Mouse (Mus musculus) embryonic facial prominence, embryonic 13.5 days (tissue): ENCODE measurements around the gene Ikzf1. TPM values are rescaled to one million over a fixed set of nuclear protein-coding genes. Genes with fewer than 3 reads are reported as not detected.

Source experiments
- ATAC-seq: fragments of 200-750 bp; cut with Nextera tagmentation; 2 replicates; pipeline ENCODE4 v1.8.0; 2017; ENCODE audit warnings: low read depth; ENCODE audit not compliant: insufficient number of reproducible peaks, insufficient read depth, low FRiP score, low TSS enrichment
- H3K27ac ChIP-seq: fragments of 300-500 bp; sonication (generic); 2 replicates; pipeline ENCODE4 v1.5.1; 2015; ENCODE audit warnings: moderate library complexity, mild to moderate bottlenecking, inconsistent platforms
- H3K27me3 ChIP-seq: fragments of 300-500 bp; sonication (generic); 2 replicates; pipeline ENCODE4 v1.6.1; 2015; ENCODE audit warnings: mild to moderate bottlenecking, inconsistent platforms
- H3K36me3 ChIP-seq: fragments of 300-500 bp; sonication (generic); 2 replicates; pipeline ENCODE4 v1.6.1; 2015; ENCODE audit warnings: mild to moderate bottlenecking, inconsistent platforms
- H3K4me1 ChIP-seq: fragments of 300-500 bp; sonication (generic); 2 replicates; pipeline ENCODE4 v1.6.1; 2015; ENCODE audit warnings: inconsistent platforms
- H3K4me2 ChIP-seq: fragments of 300-500 bp; sonication (generic); 2 replicates; pipeline ENCODE4 v1.6.1; 2015; ENCODE audit warnings: moderate library complexity, mild to moderate bottlenecking, inconsistent platforms
- H3K4me3 ChIP-seq: fragments of 300-500 bp; sonication (generic); 2 replicates; pipeline ENCODE4 v1.5.1; 2015; ENCODE audit warnings: mild to moderate bottlenecking, inconsistent platforms
- H3K9ac ChIP-seq: fragments of 300-500 bp; sonication (generic); 2 replicates; pipeline ENCODE4 v1.6.1; 2015; ENCODE audit warnings: mild to moderate bottlenecking, inconsistent platforms
- H3K9me3 ChIP-seq: fragments of 300-500 bp; sonication (generic); 2 replicates; pipeline ENCODE4 v1.6.1; 2016; ENCODE audit warnings: inconsistent platforms
- WGBS: fragments of 180-500 bp; shearing (Covaris S2); methylation state at CpG from one replicate; pipeline ENCODE4 v1.1.7; 2015; ENCODE audit warnings: mixed read lengths; 5-methylcytosine and 5-hydroxymethylcytosine counted together
- polyA plus RNA-seq: library from polyadenylated mRNA; unstranded; fragments of >200 nt; fragmentation: Nextera tagmentation; extraction: Ambion mirVana; gene quantifications from 2 replicates; pipeline ENCODE4 v1.2.1, GENCODE M21; 2015

Gene Ikzf1
- polyA plus RNA-seq, 1 experiment from 2014 or later = 1.8 TPM

DNA sequence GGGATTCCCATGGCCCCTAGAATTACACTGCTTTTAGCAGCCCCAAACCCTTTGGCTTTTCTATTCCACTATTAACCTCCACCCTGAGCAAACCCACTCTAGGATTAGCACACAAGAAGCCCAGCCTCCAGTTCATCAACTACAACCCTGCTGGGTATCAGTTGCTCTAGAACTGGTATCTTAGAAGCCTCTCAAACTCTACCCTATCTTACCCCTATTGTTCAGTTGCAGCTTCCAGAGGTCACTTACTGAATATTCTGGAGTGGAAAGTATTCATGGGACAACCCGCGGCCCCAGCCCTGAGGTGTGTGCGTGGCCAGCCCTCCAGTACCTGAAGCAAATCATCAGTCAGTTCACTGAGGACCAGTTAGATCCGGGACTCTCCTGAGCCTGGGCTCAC lies 89.6 kb downstream of the Ikzf1 start:
- H3K27ac ChIP-seq = no peak overlapping the region
- H3K9me3 ChIP-seq = no peaks in the 10 kb centered on the region
- H3K9ac ChIP-seq = no peak overlapping the region
- H3K36me3 ChIP-seq = no peaks in the 10 kb centered on the region
- no peak overlapping the region for H3K4me3 ChIP-seq
- H3K27me3 ChIP-seq = no peaks in the 10 kb centered on the region
- H3K4me2 ChIP-seq = no peak overlapping the region
- WGBS = 94% methylated on average over 4 of the region's 4 CpGs
- H3K4me1 ChIP-seq = no peaks in the 10 kb centered on the region
- no peak for ATAC-seq

DNA sequence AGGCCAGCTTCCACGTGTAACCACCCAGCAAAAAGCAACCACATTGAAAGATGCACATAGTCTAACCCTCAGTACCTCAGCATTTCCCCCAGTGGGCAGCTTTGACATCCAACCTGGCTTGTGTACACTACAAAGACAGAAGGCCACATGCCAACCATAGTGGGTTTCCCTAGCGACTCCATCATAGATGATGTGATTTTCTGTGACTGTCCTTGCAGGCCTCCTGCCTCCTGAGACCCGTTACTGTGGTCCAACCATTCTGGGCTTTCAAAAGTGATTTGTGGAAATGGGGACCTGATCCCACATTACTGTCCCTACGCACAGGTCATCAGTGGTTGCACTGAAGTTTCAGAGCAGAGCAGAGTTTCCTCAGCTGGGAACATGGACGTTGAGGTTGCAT lies 90.1 kb downstream of the Ikzf1 start:
- H3K27ac ChIP-seq = no peak overlapping the region
- no peaks in the 10 kb centered on the region for H3K4me1 ChIP-seq
- no peaks in the 10 kb centered on the region for H3K27me3 ChIP-seq
- H3K9me3 ChIP-seq = no peaks in the 10 kb centered on the region
- H3K4me2 ChIP-seq = no peak overlapping the region
- WGBS = 89% methylated on average over 5 of the region's 5 CpGs
- ATAC-seq = no peak
- H3K36me3 ChIP-seq = no peaks in the 10 kb centered on the region
- no peak overlapping the region for H3K4me3 ChIP-seq
- no peak overlapping the region for H3K9ac ChIP-seq

- Histone ChIP-seq H3K27me3 (no peaks in the 10 kb centered on the region), H3K27ac (no peak overlapping the region), H3K9ac (no peak overlapping the region), H3K4me3 (no peak overlapping the region), H3K36me3 (no peaks in the 10 kb centered on the region), H3K9me3 (no peaks in the 10 kb centered on the region), H3K4me2 (no peak overlapping the region), H3K4me1 (no peaks in the 10 kb centered on the region)
- ATAC-seq = no peak
- 60% methylated on average over 4 of the region's 4 CpGs for WGBS
Observed at GRCm38 (mm10) chr11:11776071-11776821, 91.4 kb downstream of the Ikzf1 start.

DNA sequence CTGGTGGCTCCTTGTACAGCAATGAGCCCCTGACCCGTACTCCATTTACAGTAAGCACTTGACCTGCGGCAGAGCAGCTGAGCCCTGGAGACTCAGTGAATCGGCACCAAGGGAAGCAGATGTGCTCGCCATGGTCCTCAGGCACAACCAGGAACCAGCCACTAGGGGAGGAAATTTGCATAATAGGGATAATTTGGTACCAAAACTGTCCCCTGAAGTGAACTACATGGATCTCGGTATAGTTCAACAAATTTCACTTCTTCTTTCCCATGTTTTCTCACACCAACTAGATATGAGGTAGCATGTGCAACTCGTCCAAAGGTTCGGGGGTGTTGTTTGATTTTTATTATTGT lies 92.0 kb downstream of the Ikzf1 start:
- Histone ChIP-seq H3K9ac (no peak overlapping the region), H3K27ac (no peak overlapping the region), H3K9me3 (no peaks in the 10 kb centered on the region), H3K36me3 (no peaks in the 10 kb centered on the region), H3K4me1 (no peaks in the 10 kb centered on the region), H3K4me3 (no peak overlapping the region), H3K27me3 (no peaks in the 10 kb centered on the region), H3K4me2 (no peak overlapping the region)
- no peak for ATAC-seq
- 75% methylated on average over 7 of the region's 7 CpGs for WGBS

- no peaks in the 10 kb centered on the region for H3K9me3 ChIP-seq
- no peak overlapping the region for H3K27ac ChIP-seq
- 66% methylated on average over 3 of the region's 3 CpGs for WGBS
- H3K36me3 ChIP-seq = no peaks in the 10 kb centered on the region
- no peak for ATAC-seq
- no peak overlapping the region for H3K9ac ChIP-seq
- no peaks in the 10 kb centered on the region for H3K4me1 ChIP-seq
- no peak overlapping the region for H3K4me3 ChIP-seq
- no peaks in the 10 kb centered on the region for H3K27me3 ChIP-seq
- H3K4me2 ChIP-seq = no peak overlapping the region
Observed at GRCm38 (mm10) chr11:11777246-11777645, 92.4 kb downstream of the Ikzf1 start.

GRCm38 (mm10) chr11:11777796-11778195 lies 93.0 kb downstream of the Ikzf1 start:
- Histone ChIP-seq H3K9me3 (no peaks in the 10 kb centered on the region), H3K4me2 (no peak overlapping the region), H3K4me1 (no peaks in the 10 kb centered on the region), H3K36me3 (no peaks in the 10 kb centered on the region), H3K4me3 (no peak overlapping the region), H3K9ac (no peak overlapping the region), H3K27ac (no peak overlapping the region), H3K27me3 (no peaks in the 10 kb centered on the region)
- WGBS = 88% methylated on average over 2 of the region's 2 CpGs
- ATAC-seq = no peak

DNA sequence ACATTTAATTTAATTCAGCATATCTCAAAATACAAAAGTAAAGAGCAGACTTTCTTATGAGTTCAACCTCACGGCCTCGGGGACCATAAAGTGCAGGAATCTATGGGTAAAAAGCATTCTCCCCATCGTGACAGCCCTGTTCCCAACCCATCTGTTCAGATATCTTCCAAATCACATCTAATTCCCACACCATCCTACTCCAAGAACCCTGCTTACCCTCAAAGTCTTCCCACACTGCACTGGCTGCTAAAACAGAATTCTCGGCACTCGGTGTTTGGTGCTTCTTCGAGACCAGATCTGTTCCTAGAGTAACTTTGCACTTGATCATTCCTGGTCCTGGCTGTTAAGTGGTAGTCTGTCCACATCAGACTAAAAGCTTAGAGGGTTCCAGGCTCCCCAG lies 93.5 kb downstream of the Ikzf1 start:
- Histone ChIP-seq H3K9ac (no peak overlapping the region), H3K9me3 (no peaks in the 10 kb centered on the region), H3K4me2 (no peak overlapping the region), H3K27ac (no peak overlapping the region), H3K36me3 (no peaks in the 10 kb centered on the region), H3K27me3 (no peaks in the 10 kb centered on the region), H3K4me3 (no peak overlapping the region), H3K4me1 (no peaks in the 10 kb centered on the region)
- 91% methylated on average over 6 of the region's 6 CpGs for WGBS
- ATAC-seq = no peak

GRCm38 (mm10) chr11:11781728-11782127 lies 96.9 kb downstream of the Ikzf1 start:
- Histone ChIP-seq H3K4me1 (no peaks in the 10 kb centered on the region), H3K4me2 (no peak overlapping the region), H3K9ac (no peak overlapping the region), H3K27ac (no peak overlapping the region), H3K27me3 (no peaks in the 10 kb centered on the region), H3K9me3 (no peaks in the 10 kb centered on the region), H3K4me3 (no peak overlapping the region), H3K36me3 (no peaks in the 10 kb centered on the region)
- no peak for ATAC-seq
- 80% methylated on average over 8 of the region's 8 CpGs for WGBS

GRCm38 (mm10) chr11:11785457-11785856 lies 100.7 kb downstream of the Ikzf1 start:
- no peaks in the 10 kb centered on the region for H3K27me3 ChIP-seq
- no peaks in the 10 kb centered on the region for H3K36me3 ChIP-seq
- H3K4me1 ChIP-seq = no peaks in the 10 kb centered on the region
- H3K4me2 ChIP-seq = no peak overlapping the region
- ATAC-seq = no peak
- H3K27ac ChIP-seq = no peak overlapping the region
- WGBS = 63% methylated on average over 6 of the region's 6 CpGs
- no peak overlapping the region for H3K4me3 ChIP-seq
- H3K9me3 ChIP-seq = no peaks in the 10 kb centered on the region
- H3K9ac ChIP-seq = no peak overlapping the region

DNA sequence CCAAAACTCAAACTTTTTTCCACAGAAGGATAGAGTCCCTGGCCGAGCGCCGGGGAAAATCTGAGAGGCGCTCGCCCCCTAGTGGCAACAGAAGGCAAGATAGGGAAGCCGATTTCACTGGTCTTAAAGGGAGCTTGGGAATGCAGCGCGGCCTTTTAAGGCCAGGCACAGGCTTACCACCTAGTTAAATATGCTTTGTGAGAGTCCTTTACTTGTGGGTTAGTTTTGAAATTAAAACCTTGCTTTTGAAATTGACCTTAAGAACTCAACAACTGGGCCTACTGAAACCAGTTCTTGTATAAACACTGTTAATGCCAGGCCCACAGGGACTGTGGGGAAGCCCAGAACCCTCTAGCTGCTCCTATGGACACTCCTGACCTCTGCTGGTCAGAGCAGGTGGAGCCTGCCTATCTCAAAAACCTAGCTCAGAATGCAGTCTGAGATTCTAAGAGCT lies 103.7 kb downstream of the Ikzf1 start:
- Histone ChIP-seq H3K4me1 (no peaks in the 10 kb centered on the region), H3K9me3 (no peaks in the 10 kb centered on the region), H3K36me3 (no peaks in the 10 kb centered on the region), H3K27ac (no peak overlapping the region), H3K4me2 (peak overlapping the region; percentile 41), H3K9ac (no peak overlapping the region), H3K4me3 (no peak overlapping the region), H3K27me3 (no peaks in the 10 kb centered on the region)
- under 1% methylated on average over 8 of the region's 8 CpGs for WGBS
- ATAC-seq = peak; percentile 75

DNA sequence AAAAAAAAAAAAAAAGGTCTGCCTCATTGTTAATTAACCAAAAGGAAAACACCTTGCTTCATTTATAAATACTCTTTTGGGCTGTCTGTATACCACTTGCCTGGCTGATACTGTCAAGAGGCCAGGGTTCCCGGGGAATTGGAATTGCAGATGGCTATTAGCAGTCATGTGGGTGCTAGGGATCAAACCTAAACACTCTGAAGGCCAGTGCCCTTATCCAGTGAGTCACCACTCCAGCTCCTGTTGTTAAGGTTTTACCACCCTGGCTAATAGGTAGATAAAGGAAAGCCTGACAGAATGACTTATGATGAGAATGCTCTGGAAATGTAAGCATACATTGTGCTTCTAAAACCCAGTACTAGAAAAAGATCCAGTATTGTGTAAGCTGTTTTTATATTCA lies 109.8 kb downstream of the Ikzf1 start:
- Histone ChIP-seq H3K27ac (no peak overlapping the region), H3K36me3 (peaks cover 19% of the 10 kb centered on the region), H3K9me3 (no peaks in the 10 kb centered on the region), H3K4me2 (no peak overlapping the region), H3K9ac (no peak overlapping the region), H3K4me3 (no peak overlapping the region), H3K4me1 (no peaks in the 10 kb centered on the region), H3K27me3 (no peaks in the 10 kb centered on the region)
- ATAC-seq = no peak
- 96% methylated on average over 1 of the region's 1 CpGs for WGBS

GRCm38 (mm10) chr11:11798690-11799089 lies 113.9 kb downstream of the Ikzf1 start:
- Histone ChIP-seq H3K36me3 (peaks cover 47% of the 10 kb centered on the region), H3K4me2 (no peak overlapping the region), H3K9ac (no peak overlapping the region), H3K4me3 (no peak overlapping the region), H3K4me1 (no peaks in the 10 kb centered on the region), H3K27me3 (no peaks in the 10 kb centered on the region), H3K27ac (no peak overlapping the region), H3K9me3 (no peaks in the 10 kb centered on the region)
- WGBS = 96% methylated on average over 1 of the region's 1 CpGs
- no peak for ATAC-seq
